ENCODE assay signal across 9 mouse cellular contexts in the genomic region with DNA sequence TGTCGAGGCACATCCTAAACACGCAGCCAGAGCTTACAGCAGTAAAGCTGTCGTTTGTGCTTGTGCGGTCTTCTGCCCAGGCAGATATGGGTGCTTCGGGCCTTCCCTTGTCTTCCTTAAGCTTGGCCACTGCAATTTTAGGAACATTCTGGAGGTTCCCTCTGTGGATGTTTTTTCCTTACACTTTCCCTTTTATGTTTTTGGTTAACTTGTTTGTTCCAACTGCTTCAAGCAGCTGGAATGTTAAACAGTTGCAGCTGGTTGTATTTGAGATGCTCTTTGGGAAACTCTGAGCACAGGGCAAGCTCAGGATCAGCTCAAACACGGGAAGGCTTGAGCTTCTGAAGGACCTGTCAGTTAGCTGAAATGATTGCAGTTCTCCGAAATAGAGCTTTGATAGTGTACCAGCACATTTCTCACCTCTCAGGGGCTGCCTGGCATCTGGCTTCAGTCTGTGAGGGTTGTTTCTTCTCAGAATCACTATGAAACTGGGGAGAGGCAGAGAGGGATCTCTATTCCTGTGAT. TPM values are rescaled to one million over a fixed set of nuclear protein-coding genes. Genes with fewer than 3 reads are reported as not detected.
DNase-seq lines count a peak whose midpoint lies in the region; ATAC-seq and TF ChIP-seq lines count a peak whose summit lies in the region.
"Had no signal": no experiment of that assay in that cellular context is flagged by ENCODE, and none has a peak within 500 bp of the region (broad histone marks: within the 10 kb centered on the region; RNA-seq: fewer than 3 reads in every experiment).

No protein-coding gene starts in this region.

- no peak for ATAC-seq in heart, embryonic 11.5 days (replicated peaks; ENCODE audit: insufficient number of reproducible peaks, low FRiP score, low TSS enrichment)
- no peak for ATAC-seq in neural tube, embryonic 11.5 days (ENCODE audit: insufficient read depth, low FRiP score, low TSS enrichment)
- no peak for ATAC-seq in hindbrain, postnatal 0 days
- no peak for ATAC-seq in stomach, embryonic 14.5 days (ENCODE audit: insufficient number of reproducible peaks, insufficient read depth, low FRiP score, low read depth)
- no peak for ATAC-seq in activated CD4-positive, CD25-positive, alpha-beta regulatory T cell, adult 4 months

- H3K9me3 ChIP-seq in heart, embryonic 11.5 days (replicated peaks; ENCODE audit: control insufficient read depth, low read length) = no peaks in the 10 kb centered on the region
- H3K9me3 ChIP-seq in neural tube, embryonic 11.5 days (ENCODE audit: control insufficient read depth, low read length) = no peaks in the 10 kb centered on the region
- H3K9me3 ChIP-seq in hindbrain, postnatal 0 days (ENCODE audit: low read length) = no peaks in the 10 kb centered on the region
- no peaks in the 10 kb centered on the region for H3K9me3 ChIP-seq in stomach, embryonic 14.5 days (ENCODE audit: control insufficient read depth, low read depth, low read length)

- peaks cover 54% of the 10 kb centered on the region for H3K4me1 ChIP-seq in heart, embryonic 11.5 days (ENCODE audit: control insufficient read depth, insufficient read depth, low read length)
- H3K4me1 ChIP-seq in neural tube, embryonic 11.5 days (ENCODE audit: control insufficient read depth, insufficient read depth, low read length) = peaks cover 8% of the 10 kb centered on the region
- no peaks in the 10 kb centered on the region for H3K4me1 ChIP-seq in hindbrain, postnatal 0 days (ENCODE audit: insufficient read depth, low read length)
- peaks cover 20% of the 10 kb centered on the region for H3K4me1 ChIP-seq in stomach, embryonic 14.5 days (ENCODE audit: control insufficient read depth, insufficient read depth, low read length)

- H3K9ac ChIP-seq in heart, embryonic 11.5 days (ENCODE audit: low read depth, low read length) = peak overlapping the region; percentile 54; the same call in 1 of the 2 replicates
- no peak overlapping the region for H3K9ac ChIP-seq in neural tube, embryonic 11.5 days (ENCODE audit: low read length)
- H3K9ac ChIP-seq in hindbrain, postnatal 0 days (replicated peaks; ENCODE audit: low read length) = no peak overlapping the region
- 0 out of 2 replicates have a peak overlapping the region, but pooled peaks have one; percentile 10 for H3K9ac ChIP-seq in stomach, embryonic 14.5 days (replicated peaks; ENCODE audit: low read depth, low read length)

- no peak overlapping the region for H3K4me3 ChIP-seq in heart, embryonic 11.5 days (ENCODE audit: low read depth, low read length)
- H3K4me3 ChIP-seq in neural tube, embryonic 11.5 days (ENCODE audit: low read depth, low read length) = no peak overlapping the region
- no peak overlapping the region for H3K4me3 ChIP-seq in hindbrain, postnatal 0 days (ENCODE audit: low read length)
- no peak overlapping the region for H3K4me3 ChIP-seq in stomach, embryonic 14.5 days (ENCODE audit: low read depth, low read length)

- peak overlapping the region; percentile 88 for H3K27ac ChIP-seq in heart, embryonic 11.5 days (ENCODE audit: low read depth, low read length)
- 0 out of 2 replicates have a peak overlapping the region, but pooled peaks have one; percentile 35 for H3K27ac ChIP-seq in neural tube, embryonic 11.5 days (ENCODE audit: low read depth, low read length)
- H3K27ac ChIP-seq in hindbrain, postnatal 0 days = 0 out of 2 replicates have a peak overlapping the region, but pooled peaks have one; percentile 9
- peak overlapping the region; percentile 67 for H3K27ac ChIP-seq in stomach, embryonic 14.5 days (ENCODE audit: low read length)

- DNase-seq in heart, postnatal 36 days = no peak
- DNase-seq in neural tube, embryonic 11.5 days (ENCODE audit: low spot score) = no peak
- no peak for DNase-seq in neural tube, embryonic 10.5 days (ENCODE audit: extremely low spot score, low spot score)
- no peak for DNase-seq in hindbrain, postnatal 0 days (ENCODE audit: low spot score)
- no peak for DNase-seq in cerebellum, postnatal 25 days

- peak overlapping the region; percentile 43 for H3K4me2 ChIP-seq in heart, embryonic 11.5 days
- H3K4me2 ChIP-seq in neural tube, embryonic 11.5 days (ENCODE audit: low read depth) = no peak overlapping the region
- H3K4me2 ChIP-seq in hindbrain, postnatal 0 days (ENCODE audit: low read depth, low read length) = no peak overlapping the region
- no peak overlapping the region for H3K4me2 ChIP-seq in stomach, embryonic 14.5 days (replicated peaks; ENCODE audit: low read depth, low read length)

- no peaks in the 10 kb centered on the region; the same call in 1 of the 2 replicates for H3K36me3 ChIP-seq in heart, embryonic 11.5 days (ENCODE audit: control insufficient read depth, insufficient read depth, low read length)
- H3K36me3 ChIP-seq in neural tube, embryonic 11.5 days (ENCODE audit: control insufficient read depth, insufficient read depth, low read length) = no peaks in the 10 kb centered on the region
- H3K36me3 ChIP-seq in hindbrain, postnatal 0 days (ENCODE audit: insufficient read depth, low read length) = no peaks in the 10 kb centered on the region
- H3K36me3 ChIP-seq in stomach, embryonic 14.5 days (ENCODE audit: control insufficient read depth, insufficient read depth, low read length) = no peaks in the 10 kb centered on the region

- H3K27me3 ChIP-seq in heart, embryonic 11.5 days (ENCODE audit: control insufficient read depth, insufficient read depth, low read length) = no peaks in the 10 kb centered on the region
- H3K27me3 ChIP-seq in neural tube, embryonic 11.5 days (ENCODE audit: control insufficient read depth, insufficient read depth, low read length) = no peaks in the 10 kb centered on the region
- H3K27me3 ChIP-seq in hindbrain, postnatal 0 days (ENCODE audit: insufficient read depth, low read length) = no peaks in the 10 kb centered on the region
- no peaks in the 10 kb centered on the region for H3K27me3 ChIP-seq in stomach, embryonic 14.5 days (ENCODE audit: control insufficient read depth, insufficient read depth, low read length)
- H3K27me3 ChIP-seq: CH12.LX had no signal

- 22% methylated on average over 7 of the region's 7 CpGs for WGBS in heart, embryonic 11.5 days (ENCODE audit: insufficient replicate concordance)
- WGBS in neural tube, embryonic 11.5 days = 43% methylated on average over 7 of the region's 7 CpGs
- WGBS in hindbrain, postnatal 0 days = 65% methylated on average over 7 of the region's 7 CpGs
- 21% methylated on average over 7 of the region's 7 CpGs for WGBS in stomach, embryonic 14.5 days

- no peak for TF ChIP-seq CTCF in hindbrain, postnatal 0 days (IDR thresholded peaks at IDR 0.05; ENCODE audit: low read depth)

- intact Hi-C loops in heart, postnatal 36 days (cut with DNase I) = no loop called here

RNA-seq across cellular contexts. Expression of a gene that starts 34.5 kb away (rescaled TPM):
- 261 and 271 TPM in 2 replicates for polyA plus RNA-seq in heart, embryonic 11.5 days (2014; fragmentation: Nextera tagmentation; extraction: Ambion mirVana)
- total RNA-seq in heart, postnatal 36 days (2021) = 100 to 1,000 TPM; 239 to 252 TPM
- polyA plus RNA-seq in neural tube, embryonic 11.5 days (2014; fragmentation: Nextera tagmentation; extraction: Ambion mirVana) = 106 and 118 TPM in 2 replicates
- total RNA-seq in hindbrain, postnatal 0 days (2014; rRNA removed) = 21.4 and 27.4 TPM in 2 replicates
- polyA plus RNA-seq in hindbrain, postnatal 0 days (2015; fragmentation: Nextera tagmentation; extraction: Ambion mirVana) = 63.5 and 65.2 TPM in 2 replicates
- polyA plus RNA-seq in stomach, embryonic 14.5 days (2014; fragmentation: Nextera tagmentation; extraction: Ambion mirVana) = 139 and 145 TPM in 2 replicates
- polyA plus RNA-seq in activated CD4-positive, CD25-positive, alpha-beta regulatory T cell, adult 4 months (2017; shearing (Covaris generic)) = 100 to 1,000 TPM; 125 to 151 TPM

RNA-seq across cellular contexts. Expression of a gene that starts 34.6 kb away (rescaled TPM):
- 84.6 and 98.0 TPM in 2 replicates for polyA plus RNA-seq in heart, embryonic 11.5 days (2014; fragmentation: Nextera tagmentation; extraction: Ambion mirVana)
- total RNA-seq in heart, postnatal 36 days (2021) = 10 to 100 TPM; 58.0 to 62.9 TPM
- 127 and 132 TPM in 2 replicates for polyA plus RNA-seq in neural tube, embryonic 11.5 days (2014; fragmentation: Nextera tagmentation; extraction: Ambion mirVana)
- total RNA-seq in hindbrain, postnatal 0 days (2014; rRNA removed) = 53.6 and 55.2 TPM in 2 replicates
- 56.7 and 58.2 TPM in 2 replicates for polyA plus RNA-seq in hindbrain, postnatal 0 days (2015; fragmentation: Nextera tagmentation; extraction: Ambion mirVana)
- polyA plus RNA-seq in stomach, embryonic 14.5 days (2014; fragmentation: Nextera tagmentation; extraction: Ambion mirVana) = 78.1 and 85.3 TPM in 2 replicates
- polyA plus RNA-seq in activated CD4-positive, CD25-positive, alpha-beta regulatory T cell, adult 4 months (2017; shearing (Covaris generic)) = 10 to 100 TPM; 69.8 to 80.2 TPM

Comparison
In these comparisons a context has a peak if more than half of its experiments do, and no peak if none do; other contexts are left out.
1. H3K27ac ChIP-seq: peak in every context shown above with its lines; median percentile 88 in heart, embryonic 11.5 days; 67 in stomach, embryonic 14.5 days; 35 in neural tube, embryonic 11.5 days; 9 in hindbrain, postnatal 0 days.
2. H3K9ac ChIP-seq: peak in heart, embryonic 11.5 days (single experiment) and stomach, embryonic 14.5 days (single experiment); none in neural tube, embryonic 11.5 days (single experiment) and hindbrain, postnatal 0 days (single experiment).